Mouse (Mus musculus): Measurements from ENCODE around the gene Prss38. TPM values are rescaled to one million over a fixed set of nuclear protein-coding genes. Genes with fewer than 3 reads are reported as not detected.
"Not testable (repeated sequence)": the region's sequence is repeated elsewhere in the genome, so short reads cannot be mapped to it uniquely, and the experiment has no call there.

Prss38 gene
- polyA plus RNA-seq, 1 experiment from 2014 or later, result not detected

GRCm38 (mm10) chr11:59387471-59387870, 12.0 kb upstream of the Prss38 start:
- no peaks in the 10 kb centered on the region for H3K27me3 ChIP-seq (replicated peaks; ENCODE audit: control insufficient read depth, insufficient read depth, low read length)
- ATAC-seq, result no peak
- H3K4me2 ChIP-seq (ENCODE audit: low read length), result no peak overlapping the region
- no peak overlapping the region for H3K9ac ChIP-seq (ENCODE audit: low read depth, low read length)
- H3K4me3 ChIP-seq (ENCODE audit: low read length), result no peak overlapping the region
- H3K27ac ChIP-seq (ENCODE audit: low read depth, low read length), result no peak overlapping the region
- H3K4me1 ChIP-seq (ENCODE audit: control insufficient read depth, insufficient read depth, low read depth, low read length), result no peaks in the 10 kb centered on the region
- H3K36me3 ChIP-seq (ENCODE audit: control insufficient read depth, insufficient read depth, low read length), result no peaks in the 10 kb centered on the region
- no peaks in the 10 kb centered on the region for H3K9me3 ChIP-seq (ENCODE audit: control insufficient read depth, low read length)
- 67% methylated on average over 4 of the region's 4 CpGs for WGBS

- H3K4me1 ChIP-seq (ENCODE audit: control insufficient read depth, insufficient read depth, low read depth, low read length), result no peaks in the 10 kb centered on the region
- no peak overlapping the region for H3K27ac ChIP-seq (ENCODE audit: low read depth, low read length)
- H3K9me3 ChIP-seq (ENCODE audit: control insufficient read depth, low read length), result no peaks in the 10 kb centered on the region
- no peaks in the 10 kb centered on the region for H3K36me3 ChIP-seq (ENCODE audit: control insufficient read depth, insufficient read depth, low read length)
- H3K27me3 ChIP-seq (replicated peaks; ENCODE audit: control insufficient read depth, insufficient read depth, low read length), result no peaks in the 10 kb centered on the region
- no peak overlapping the region for H3K4me2 ChIP-seq (ENCODE audit: low read length)
- ATAC-seq, result no peak
- 15% methylated on average over 8 of the region's 8 CpGs for WGBS
- H3K9ac ChIP-seq (ENCODE audit: low read depth, low read length), result no peak overlapping the region
- no peak overlapping the region for H3K4me3 ChIP-seq (ENCODE audit: low read length)
Measured at GRCm38 (mm10) chr11:59385123-59385522, 9.7 kb upstream of the Prss38 start.

GRCm38 (mm10) chr11:59384441-59384959, 9.0 kb upstream of the Prss38 start:
- no peak overlapping the region for H3K9ac ChIP-seq (ENCODE audit: low read depth, low read length)
- 43% methylated on average over 7 of the region's 7 CpGs for WGBS
- no peaks in the 10 kb centered on the region for H3K36me3 ChIP-seq (ENCODE audit: control insufficient read depth, insufficient read depth, low read length)
- no peak overlapping the region for H3K4me2 ChIP-seq (ENCODE audit: low read length)
- H3K4me3 ChIP-seq (ENCODE audit: low read length), result no peak overlapping the region
- H3K27ac ChIP-seq (ENCODE audit: low read depth, low read length), result no peak overlapping the region
- H3K9me3 ChIP-seq (ENCODE audit: control insufficient read depth, low read length), result no peaks in the 10 kb centered on the region
- H3K4me1 ChIP-seq (ENCODE audit: control insufficient read depth, insufficient read depth, low read depth, low read length), result no peaks in the 10 kb centered on the region
- ATAC-seq, result no peak
- no peaks in the 10 kb centered on the region for H3K27me3 ChIP-seq (replicated peaks; ENCODE audit: control insufficient read depth, insufficient read depth, low read length)

DNA sequence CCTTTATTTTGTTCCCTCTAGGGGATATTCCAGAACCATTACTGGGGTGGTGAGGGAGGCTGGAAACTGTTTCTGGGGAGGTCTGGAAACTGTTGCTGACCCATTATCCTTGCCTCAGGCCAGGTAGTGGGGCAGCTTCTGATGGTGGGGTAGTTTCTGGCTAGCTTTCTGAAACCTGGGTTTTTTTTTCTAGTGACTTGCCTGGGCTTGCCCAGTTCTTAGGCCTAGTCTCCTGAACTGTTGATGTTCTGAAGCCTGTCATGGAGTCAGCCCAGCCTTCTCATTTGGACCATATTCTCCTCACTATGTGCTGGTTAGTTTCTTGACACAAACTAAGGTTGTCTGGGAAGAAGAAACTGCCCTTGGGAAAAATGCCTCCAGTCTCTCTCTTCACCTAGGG, 4.1 kb upstream of the Prss38 start:
- Histone ChIP-seq H3K27ac (ENCODE audit: low read depth, low read length) (no peak overlapping the region), H3K9me3 (ENCODE audit: control insufficient read depth, low read length) (no peaks in the 10 kb centered on the region), H3K36me3 (ENCODE audit: control insufficient read depth, insufficient read depth, low read length) (no peaks in the 10 kb centered on the region), H3K4me2 (ENCODE audit: low read length) (no peak overlapping the region), H3K4me3 (ENCODE audit: low read length) (no peak overlapping the region), H3K9ac (ENCODE audit: low read depth, low read length) (no peak overlapping the region), H3K4me1 (ENCODE audit: control insufficient read depth, insufficient read depth, low read depth, low read length) (no peaks in the 10 kb centered on the region), H3K27me3 (replicated peaks; ENCODE audit: control insufficient read depth, insufficient read depth, low read length) (no peaks in the 10 kb centered on the region)
- no peak for ATAC-seq

GRCm38 (mm10) chr11:59377999-59378398, 2.5 kb upstream of the Prss38 start:
- Histone ChIP-seq H3K9me3 (ENCODE audit: control insufficient read depth, low read length) (no peaks in the 10 kb centered on the region), H3K4me3 (ENCODE audit: low read length) (no peak overlapping the region), H3K9ac (ENCODE audit: low read depth, low read length) (no peak overlapping the region), H3K4me1 (ENCODE audit: control insufficient read depth, insufficient read depth, low read depth, low read length) (no peaks in the 10 kb centered on the region), H3K27ac (ENCODE audit: low read depth, low read length) (no peak overlapping the region), H3K4me2 (ENCODE audit: low read length) (no peak overlapping the region), H3K27me3 (replicated peaks; ENCODE audit: control insufficient read depth, insufficient read depth, low read length) (no peaks in the 10 kb centered on the region), H3K36me3 (ENCODE audit: control insufficient read depth, insufficient read depth, low read length) (no peaks in the 10 kb centered on the region)
- WGBS, result 88% methylated on average over 3 of the region's 3 CpGs
- ATAC-seq, result no peak

DNA sequence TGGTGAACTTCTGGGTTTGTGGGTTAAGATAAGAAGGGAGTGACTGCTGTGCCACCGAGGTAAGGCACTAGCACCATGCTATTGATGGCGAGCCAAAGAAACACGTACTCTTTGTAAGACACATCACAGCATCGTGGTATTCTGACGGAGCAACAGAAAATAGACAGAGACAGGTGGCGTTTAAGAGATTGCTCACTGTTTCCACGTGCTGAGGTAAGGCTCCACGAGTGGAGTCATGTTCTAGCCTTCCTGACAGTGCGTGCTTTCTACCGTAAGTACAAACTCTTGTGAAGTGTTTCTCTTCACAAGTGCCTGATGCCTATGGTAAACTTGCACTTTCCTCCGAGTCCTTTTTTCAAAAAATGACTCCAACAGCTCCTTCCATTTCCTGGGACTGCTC, 5.6 kb downstream of the Prss38 start:
- Histone ChIP-seq H3K4me3 (ENCODE audit: low read length) (no peak overlapping the region), H3K4me1 (ENCODE audit: control insufficient read depth, insufficient read depth, low read depth, low read length) (peaks cover 3% of the 10 kb centered on the region), H3K9me3 (ENCODE audit: control insufficient read depth, low read length) (no peaks in the 10 kb centered on the region), H3K4me2 (ENCODE audit: low read length) (no peak overlapping the region), H3K36me3 (ENCODE audit: control insufficient read depth, insufficient read depth, low read length) (no peaks in the 10 kb centered on the region), H3K9ac (ENCODE audit: low read depth, low read length) (no peak overlapping the region), H3K27ac (ENCODE audit: low read depth, low read length) (no peak overlapping the region), H3K27me3 (replicated peaks; ENCODE audit: control insufficient read depth, insufficient read depth, low read length) (no peaks in the 10 kb centered on the region; the same call in 1 of the 2 replicates)
- WGBS, result 82% methylated on average over 11 of the region's 11 CpGs
- no peak for ATAC-seq

DNA sequence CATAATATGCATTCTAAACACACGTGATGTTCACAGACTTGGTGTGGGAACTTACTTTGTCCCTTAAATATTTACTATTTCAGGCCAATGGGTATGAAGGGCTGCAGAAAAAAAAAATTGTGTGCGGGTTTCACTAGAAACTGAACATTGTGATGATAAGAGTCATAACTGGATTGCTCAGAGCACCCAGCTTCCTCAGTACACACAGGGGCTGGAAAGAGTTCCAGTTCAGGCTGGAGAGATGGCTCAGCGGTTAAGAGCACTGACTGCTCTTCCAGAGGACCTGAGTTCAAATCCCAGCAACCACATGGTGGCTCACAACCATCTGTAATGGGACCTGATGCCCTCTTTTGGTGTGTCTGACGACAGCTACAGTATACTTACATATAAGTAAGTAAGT, 7.5 kb downstream of the Prss38 start:
- not testable (repeated sequence) for H3K27ac ChIP-seq (ENCODE audit: low read depth, low read length); H3K27me3 ChIP-seq (replicated peaks; ENCODE audit: control insufficient read depth, insufficient read depth, low read length); H3K9ac ChIP-seq (ENCODE audit: low read depth, low read length); H3K36me3 ChIP-seq (ENCODE audit: control insufficient read depth, insufficient read depth, low read length); H3K4me2 ChIP-seq (ENCODE audit: low read length); H3K9me3 ChIP-seq (ENCODE audit: control insufficient read depth, low read length); H3K4me1 ChIP-seq (ENCODE audit: control insufficient read depth, insufficient read depth, low read depth, low read length); H3K4me3 ChIP-seq (ENCODE audit: low read length); ATAC-seq
- 86% methylated on average over 4 of the region's 4 CpGs for WGBS

DNA sequence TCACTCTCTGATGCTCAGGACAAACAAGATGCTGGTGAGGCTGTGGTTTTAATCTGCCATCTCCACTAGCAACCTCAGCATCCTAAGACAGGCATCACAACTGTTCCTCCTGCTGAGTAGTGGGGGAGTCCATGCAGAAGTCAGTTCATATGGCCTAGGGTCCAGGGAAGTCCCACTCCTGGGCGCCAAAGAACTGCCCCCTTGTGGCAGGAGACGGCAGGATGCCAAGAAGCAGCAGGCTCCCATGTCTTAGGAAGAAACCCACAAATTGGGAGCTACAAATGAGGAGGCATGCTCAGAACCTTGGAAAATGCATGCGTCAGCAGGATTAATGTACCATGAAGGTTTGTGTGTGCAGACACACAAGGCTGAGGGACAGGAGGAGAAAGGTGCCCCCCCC, 8.8 kb downstream of the Prss38 start:
- WGBS, result 18% methylated on average over 3 of the region's 3 CpGs
- Histone ChIP-seq H3K4me1 (ENCODE audit: control insufficient read depth, insufficient read depth, low read depth, low read length) (peaks cover 3% of the 10 kb centered on the region), H3K36me3 (ENCODE audit: control insufficient read depth, insufficient read depth, low read length) (no peaks in the 10 kb centered on the region), H3K27ac (ENCODE audit: low read depth, low read length) (no peak overlapping the region), H3K4me2 (ENCODE audit: low read length) (no peak overlapping the region), H3K27me3 (replicated peaks; ENCODE audit: control insufficient read depth, insufficient read depth, low read length) (no peaks in the 10 kb centered on the region; the same call in 1 of the 2 replicates), H3K4me3 (ENCODE audit: low read length) (no peak overlapping the region), H3K9me3 (ENCODE audit: control insufficient read depth, low read length) (no peaks in the 10 kb centered on the region), H3K9ac (ENCODE audit: low read depth, low read length) (no peak overlapping the region)
- ATAC-seq, result no peak

DNA sequence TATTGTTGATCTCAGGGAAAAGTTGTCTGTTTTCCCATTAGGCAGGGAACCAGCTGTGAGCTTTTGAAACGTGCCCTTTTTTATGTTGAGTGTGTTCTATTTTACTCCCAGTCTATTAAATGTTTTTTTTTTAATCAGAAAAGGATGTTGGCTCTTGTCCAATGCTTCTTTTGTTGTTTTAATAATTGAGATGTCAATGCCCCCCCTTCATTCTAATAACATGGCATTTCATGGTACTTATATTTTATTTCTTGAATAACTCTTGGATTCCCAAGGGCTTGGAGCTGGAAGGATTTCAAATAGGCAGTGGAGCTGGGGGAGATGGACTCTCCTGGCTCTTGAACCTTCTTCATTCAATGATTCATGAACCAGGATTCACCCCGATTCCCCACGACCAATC, 9.4 kb downstream of the Prss38 start:
- Histone ChIP-seq H3K4me3 (ENCODE audit: low read length) (no peak overlapping the region), H3K9ac (ENCODE audit: low read depth, low read length) (no peak overlapping the region), H3K27ac (ENCODE audit: low read depth, low read length) (no peak overlapping the region), H3K4me2 (ENCODE audit: low read length) (no peak overlapping the region), H3K27me3 (replicated peaks; ENCODE audit: control insufficient read depth, insufficient read depth, low read length) (no peaks in the 10 kb centered on the region), H3K9me3 (ENCODE audit: control insufficient read depth, low read length) (no peaks in the 10 kb centered on the region), H3K36me3 (ENCODE audit: control insufficient read depth, insufficient read depth, low read length) (no peaks in the 10 kb centered on the region), H3K4me1 (ENCODE audit: control insufficient read depth, insufficient read depth, low read depth, low read length) (peaks cover 3% of the 10 kb centered on the region)
- WGBS, result 41% methylated on average over 3 of the region's 3 CpGs
- ATAC-seq, result no peak

GRCm38 (mm10) chr11:59364417-59364816, 11.0 kb downstream of the Prss38 start:
- Histone ChIP-seq H3K27me3 (replicated peaks; ENCODE audit: control insufficient read depth, insufficient read depth, low read length) (no peaks in the 10 kb centered on the region), H3K4me3 (ENCODE audit: low read length) (no peak overlapping the region), H3K27ac (ENCODE audit: low read depth, low read length) (no peak overlapping the region), H3K9me3 (ENCODE audit: control insufficient read depth, low read length) (no peaks in the 10 kb centered on the region), H3K36me3 (ENCODE audit: control insufficient read depth, insufficient read depth, low read length) (no peaks in the 10 kb centered on the region), H3K4me2 (ENCODE audit: low read length) (no peak overlapping the region), H3K9ac (ENCODE audit: low read depth, low read length) (no peak overlapping the region), H3K4me1 (ENCODE audit: control insufficient read depth, insufficient read depth, low read depth, low read length) (peaks cover 3% of the 10 kb centered on the region)
- no peak for ATAC-seq
- WGBS, result 46% methylated on average over 3 of the region's 3 CpGs

Data from hindbrain, embryonic 16.5 days (tissue).